Mouse (Mus musculus) CD4-positive, CD25-positive, alpha-beta regulatory T cell, adult 2 months (primary cell): ENCODE measurements around the gene Cnih2.
"Not testable (repeated sequence)": the region's sequence is repeated elsewhere in the genome, so short reads cannot be mapped to it uniquely, and the experiment has no call there.

ENCODE experiments used
- DNase-seq: peaks from one replicate; pipeline ENCODE4 v3.0.0-alpha.2; 2012; ENCODE audit warnings: low read depth, low spot score

Gene Cnih2

GRCm38 (mm10) chr19:5094243-5094632 is 4.1 kb downstream of the Cnih2 start:
- DNase-seq, result peak; percentile 91

- DNase-seq, result no peak
These were observed 4.7 kb downstream of the Cnih2 start for GRCm38 (mm10) chr19:5093481-5094242.

GRCm38 (mm10) chr19:5092083-5092482 is 6.2 kb downstream of the Cnih2 start:
- DNase-seq, result no peak

- DNase-seq, result no peak
These were observed 9.0 kb downstream of the Cnih2 start for GRCm38 (mm10) chr19:5089324-5089723.

GRCm38 (mm10) chr19:5087884-5088728 is 10.2 kb downstream of the Cnih2 start, which contains the start of gene Yif1a:
TSS of gene Yif1a (plus strand) at chr19:5088538.
- peak; percentile 98 for DNase-seq

GRCm38 (mm10) chr19:5086533-5086932 is 11.8 kb downstream of the Cnih2 start:
- DNase-seq, result not testable (repeated sequence)

- DNase-seq, result peak; percentile 41
These were observed 13.0 kb downstream of the Cnih2 start, which contains the start of gene Tmem151a for GRCm38 (mm10) chr19:5085145-5085863. TSS of gene Tmem151a (minus strand) at chr19:5085531.

- no peak for DNase-seq
These were observed 13.5 kb downstream of the Cnih2 start for GRCm38 (mm10) chr19:5084834-5085144.

GRCm38 (mm10) chr19:5083961-5084833 is 14.1 kb downstream of the Cnih2 start:
- DNase-seq, result no peak

- no peak for DNase-seq
These were observed 15.7 kb downstream of the Cnih2 start for GRCm38 (mm10) chr19:5082596-5082995.

- no peak for DNase-seq
These were observed 16.3 kb downstream of the Cnih2 start for GRCm38 (mm10) chr19:5082005-5082404.

- no peak for DNase-seq
These were observed 19.0 kb downstream of the Cnih2 start for GRCm38 (mm10) chr19:5079279-5079678.

- DNase-seq, result no peak
These were observed 24.8 kb downstream of the Cnih2 start for GRCm38 (mm10) chr19:5073518-5073917.

- DNase-seq, result peak; percentile 83
These were observed 25.3 kb downstream of the Cnih2 start for GRCm38 (mm10) chr19:5073028-5073427.

- peak; percentile 37 for DNase-seq
These were observed 25.8 kb downstream of the Cnih2 start for GRCm38 (mm10) chr19:5072389-5073019.

- DNase-seq, result peak; percentile 85
These were observed 26.6 kb downstream of the Cnih2 start for GRCm38 (mm10) chr19:5071545-5072369.

GRCm38 (mm10) chr19:5071077-5071476 is 27.2 kb downstream of the Cnih2 start:
- no peak for DNase-seq

GRCm38 (mm10) chr19:5069978-5070377 is 28.3 kb downstream of the Cnih2 start:
- no peak for DNase-seq

GRCm38 (mm10) chr19:5069486-5069885 is 28.8 kb downstream of the Cnih2 start:
- DNase-seq, result no peak
